In the genomic region with DNA sequence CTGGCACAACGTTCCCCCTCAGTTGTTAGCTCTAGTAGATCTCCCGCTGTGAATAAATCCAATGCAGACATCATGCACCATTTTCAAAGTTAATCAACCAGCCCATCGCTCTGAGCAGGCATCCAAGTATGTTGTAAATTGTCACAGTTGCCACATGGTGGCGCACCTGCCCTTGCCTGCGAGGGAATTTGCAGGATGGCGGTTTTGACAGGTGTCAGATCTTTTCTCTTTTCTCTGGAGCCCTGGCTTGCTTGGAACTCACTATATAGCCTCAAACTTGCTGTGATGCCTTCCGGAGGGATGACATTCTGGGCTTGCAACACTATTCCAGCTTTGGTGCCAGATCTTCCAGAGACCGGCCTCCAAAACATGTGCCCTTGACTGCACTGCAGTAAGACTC, we compare ENCODE assay signal across 8 mouse cellular contexts. TPM values are rescaled to one million over a fixed set of nuclear protein-coding genes. Genes with fewer than 3 reads are reported as not detected.
DNase-seq lines count a peak whose midpoint lies in the region; ATAC-seq and TF ChIP-seq lines count a peak whose summit lies in the region.

No protein-coding gene starts in this region.

- H3K9me3 ChIP-seq in forebrain, embryonic 11.5 days (ENCODE audit: control insufficient read depth, low read length): no peaks in the 10 kb centered on the region
- H3K9me3 ChIP-seq in forebrain, embryonic 12.5 days: no peaks in the 10 kb centered on the region
- H3K9me3 ChIP-seq in forebrain, postnatal 0 days (ENCODE audit: low read length): no peaks in the 10 kb centered on the region
- H3K9me3 ChIP-seq in lung, embryonic 14.5 days (ENCODE audit: low read depth, low read length): no peaks in the 10 kb centered on the region
- no peaks in the 10 kb centered on the region for H3K9me3 ChIP-seq in stomach, postnatal 0 days (ENCODE audit: control insufficient read depth, low read length)

- WGBS in forebrain, embryonic 11.5 days: 6% methylated on average over 8 of the region's 8 CpGs
- 7% methylated on average over 8 of the region's 8 CpGs for WGBS in forebrain, embryonic 12.5 days
- WGBS in forebrain, postnatal 0 days: 6% methylated on average over 8 of the region's 8 CpGs
- 10% methylated on average over 8 of the region's 8 CpGs for WGBS in lung, embryonic 14.5 days
- 9% methylated on average over 8 of the region's 8 CpGs for WGBS in stomach, postnatal 0 days

- H3K27me3 ChIP-seq in forebrain, embryonic 11.5 days (ENCODE audit: control insufficient read depth, insufficient read depth, low read length): peaks cover 5% of the 10 kb centered on the region; the same call in 1 of the 2 replicates
- H3K27me3 ChIP-seq in forebrain, embryonic 12.5 days: peaks cover 14% of the 10 kb centered on the region
- no peaks in the 10 kb centered on the region for H3K27me3 ChIP-seq in forebrain, postnatal 0 days (ENCODE audit: insufficient read depth, low read length)
- peaks cover 48% of the 10 kb centered on the region for H3K27me3 ChIP-seq in lung, embryonic 14.5 days (ENCODE audit: insufficient read depth, low read length)
- peaks cover 18% of the 10 kb centered on the region; the same call in 1 of the 2 replicates for H3K27me3 ChIP-seq in stomach, postnatal 0 days (ENCODE audit: control insufficient read depth, insufficient read depth, low read length)

- no peak overlapping the region for H3K4me2 ChIP-seq in forebrain, embryonic 11.5 days (ENCODE audit: low read depth, low read length, severe bottlenecking)
- H3K4me2 ChIP-seq in forebrain, embryonic 12.5 days: no peak overlapping the region
- H3K4me2 ChIP-seq in forebrain, postnatal 0 days (ENCODE audit: low read depth): no peak overlapping the region
- no peak overlapping the region for H3K4me2 ChIP-seq in lung, embryonic 14.5 days
- no peak overlapping the region for H3K4me2 ChIP-seq in stomach, postnatal 0 days (replicated peaks; ENCODE audit: low read depth)

- H3K36me3 ChIP-seq in forebrain, embryonic 11.5 days (ENCODE audit: control insufficient read depth, insufficient read depth, low read length): no peaks in the 10 kb centered on the region
- no peaks in the 10 kb centered on the region for H3K36me3 ChIP-seq in forebrain, embryonic 12.5 days (replicated peaks)
- H3K36me3 ChIP-seq in forebrain, postnatal 0 days (ENCODE audit: insufficient read depth): no peaks in the 10 kb centered on the region
- no peaks in the 10 kb centered on the region for H3K36me3 ChIP-seq in lung, embryonic 14.5 days (ENCODE audit: insufficient read depth)
- H3K36me3 ChIP-seq in stomach, postnatal 0 days (ENCODE audit: control insufficient read depth, insufficient read depth, low read length): no peaks in the 10 kb centered on the region

- peak; percentile 98 for TF ChIP-seq CTCF in forebrain, postnatal 0 days (IDR thresholded peaks at IDR 0.05; ENCODE audit: low read depth)
- peak; percentile 85 for TF ChIP-seq CTCF in lung, embryonic 14.5 days (IDR thresholded peaks at IDR 0.05; ENCODE audit: low read depth)
- peak; percentile 86 for TF ChIP-seq CTCF in stomach, postnatal 0 days (IDR thresholded peaks at IDR 0.05; ENCODE audit: low read depth)

- H3K27ac ChIP-seq in forebrain, embryonic 11.5 days (ENCODE audit: low read depth, low read length): no peak overlapping the region
- no peak overlapping the region for H3K27ac ChIP-seq in forebrain, embryonic 12.5 days
- no peak overlapping the region for H3K27ac ChIP-seq in forebrain, postnatal 0 days (ENCODE audit: low read depth, low read length)
- H3K27ac ChIP-seq in lung, embryonic 14.5 days (ENCODE audit: low read depth): no peak overlapping the region
- no peak overlapping the region for H3K27ac ChIP-seq in stomach, postnatal 0 days (replicated peaks)

- TF ChIP-seq EP300 in stomach, postnatal 0 days (optimal IDR thresholded peaks at IDR 0.05): no peak

- H3K4me1 ChIP-seq in forebrain, embryonic 11.5 days (replicated peaks; ENCODE audit: control insufficient read depth, insufficient read depth, low read length): peaks cover 13% of the 10 kb centered on the region
- peaks cover 37% of the 10 kb centered on the region for H3K4me1 ChIP-seq in forebrain, embryonic 12.5 days
- H3K4me1 ChIP-seq in forebrain, postnatal 0 days (ENCODE audit: insufficient read depth): peaks cover 12% of the 10 kb centered on the region; the same call in 1 of the 2 replicates
- no peaks in the 10 kb centered on the region for H3K4me1 ChIP-seq in lung, embryonic 14.5 days (ENCODE audit: insufficient read depth)
- no peaks in the 10 kb centered on the region for H3K4me1 ChIP-seq in stomach, postnatal 0 days (replicated peaks; ENCODE audit: control insufficient read depth, insufficient read depth)

- H3K4me3 ChIP-seq in forebrain, embryonic 11.5 days (ENCODE audit: low read depth, low read length): no peak overlapping the region
- no peak overlapping the region for H3K4me3 ChIP-seq in forebrain, embryonic 12.5 days (replicated peaks)
- H3K4me3 ChIP-seq in forebrain, postnatal 0 days (ENCODE audit: low read depth, low read length): no peak overlapping the region
- H3K4me3 ChIP-seq in lung, embryonic 14.5 days (ENCODE audit: low read depth, low read length): no peak overlapping the region
- H3K4me3 ChIP-seq in stomach, postnatal 0 days (ENCODE audit: low read depth, low read length): no peak overlapping the region

- ATAC-seq in forebrain, embryonic 11.5 days (replicated peaks; ENCODE audit: low FRiP score): no peak
- no peak for ATAC-seq in forebrain, embryonic 12.5 days (ENCODE audit: low FRiP score)
- ATAC-seq in forebrain, postnatal 0 days: peak; percentile 34
- no peak for ATAC-seq in lung, embryonic 14.5 days (ENCODE audit: insufficient read depth)
- no peak for ATAC-seq in stomach, postnatal 0 days (ENCODE audit: low FRiP score, low TSS enrichment)

- H3K9ac ChIP-seq in forebrain, embryonic 11.5 days (ENCODE audit: low read length): no peak overlapping the region
- no peak overlapping the region for H3K9ac ChIP-seq in forebrain, embryonic 12.5 days
- no peak overlapping the region for H3K9ac ChIP-seq in forebrain, postnatal 0 days
- H3K9ac ChIP-seq in lung, embryonic 14.5 days: no peak overlapping the region
- H3K9ac ChIP-seq in stomach, postnatal 0 days (ENCODE audit: low read length): no peak overlapping the region

- peak; percentile 86 for DNase-seq in forebrain, embryonic 11.5 days (ENCODE audit: low spot score)
- peak; percentile 29 for DNase-seq in ovary, postnatal 36 days (ENCODE audit: low spot score)
- no peak for DNase-seq in ovary, adult 18-20 months (ENCODE audit: low spot score)
- peak; percentile 52 for DNase-seq in c-Kit-positive CD71-negative TER-119-negative erythroid progenitor cells, embryonic 14.5 days (ENCODE audit: low read depth)
- DNase-seq in forebrain, postnatal 0 days: peak; percentile 91
- peak; percentile 76 for DNase-seq in lung, embryonic 14.5 days
- DNase-seq in stomach, postnatal 0 days (ENCODE audit: low spot score): peak; percentile 65

RNA-seq across cellular contexts. Expression of a gene that starts 27.8 kb away (rescaled TPM):
- 48.2 and 48.5 TPM in 2 replicates for polyA plus RNA-seq in forebrain, embryonic 11.5 days (2014; fragmentation: Nextera tagmentation; extraction: Ambion mirVana)
- 41.7 and 45.1 TPM in 2 replicates for polyA plus RNA-seq in forebrain, embryonic 12.5 days (2016; fragmentation: Nextera tagmentation; extraction: Ambion mirVana)
- 51.1 and 52.9 TPM in 2 replicates for total RNA-seq in forebrain, postnatal 0 days (2014; rRNA removed)
- 17.4 and 19.4 TPM in 2 replicates for polyA plus RNA-seq in forebrain, postnatal 0 days (2015; fragmentation: Nextera tagmentation; extraction: Ambion mirVana)
- polyA plus RNA-seq in lung, embryonic 14.5 days (2014; fragmentation: Nextera tagmentation; extraction: Ambion mirVana): 53.9 and 65.0 TPM in 2 replicates
- 13.9 and 18.5 TPM in 2 replicates for polyA plus RNA-seq in stomach, postnatal 0 days (2015; fragmentation: Nextera tagmentation; extraction: Ambion mirVana)
